Comparison of ENCODE assay signal across 8 mouse cellular contexts in the genomic region with DNA sequence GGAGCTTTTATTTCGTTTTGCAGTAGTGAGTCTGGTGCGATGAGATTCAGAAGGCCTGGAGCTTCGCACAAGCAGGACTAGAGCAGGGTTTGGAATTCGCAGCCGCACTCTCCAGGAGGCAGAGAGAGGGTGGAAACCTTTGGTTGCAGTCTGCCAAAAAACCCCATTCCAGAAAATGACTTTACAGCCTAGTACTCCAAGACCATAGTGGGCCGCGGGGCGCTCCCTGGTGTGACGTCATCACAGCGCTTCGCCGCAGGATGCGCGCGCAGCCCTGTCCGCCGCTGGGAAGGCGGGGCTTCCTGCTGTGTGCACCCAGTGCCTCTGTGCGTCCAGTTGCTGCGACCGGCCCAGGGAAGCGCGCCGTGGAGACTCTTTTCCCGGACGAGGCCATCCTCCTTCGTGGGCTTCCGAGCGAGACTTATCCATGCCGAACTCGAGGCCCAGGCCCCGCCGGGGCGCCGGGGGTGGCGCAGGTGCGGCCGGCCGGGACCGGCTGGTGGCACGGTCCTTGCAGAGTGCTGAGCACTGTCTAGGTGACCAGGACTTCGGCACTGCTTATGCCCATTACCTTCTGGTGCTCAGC. TPM values are rescaled to one million over a fixed set of nuclear protein-coding genes. Genes with fewer than 3 reads are reported as not detected.
A peak's percentile ranks its signal among the peaks of the same experiment; 100 is the strongest.
DNase-seq lines count a peak whose midpoint lies in the region; ATAC-seq and TF ChIP-seq lines count a peak whose summit lies in the region.

A gene (plus strand): TSS at position 277 of the 586 bp plus-strand sequence.

- H3K4me1 ChIP-seq in ES-Bruce4 (ENCODE audit: control insufficient read depth, insufficient read depth, low read length), result no peaks in the 10 kb centered on the region
- no peaks in the 10 kb centered on the region for H3K4me1 ChIP-seq in forebrain, embryonic 14.5 days (ENCODE audit: control insufficient read depth, insufficient read depth, low read length)
- H3K4me1 ChIP-seq in neural tube, embryonic 15.5 days, result peaks cover 14% of the 10 kb centered on the region

- H3K27me3 ChIP-seq in ES-Bruce4 (ENCODE audit: control insufficient read depth, insufficient read depth, low read length, poor library complexity, severe bottlenecking), result no peaks in the 10 kb centered on the region
- H3K27me3 ChIP-seq in forebrain, embryonic 14.5 days (replicated peaks; ENCODE audit: control insufficient read depth, insufficient read depth, low read length), result no peaks in the 10 kb centered on the region
- H3K27me3 ChIP-seq in neural tube, embryonic 15.5 days (replicated peaks), result no peaks in the 10 kb centered on the region

- WGBS in forebrain, embryonic 14.5 days, result 3% methylated on average over 42 of the region's 42 CpGs
- WGBS in neural tube, embryonic 15.5 days, result 3% methylated on average over 42 of the region's 42 CpGs

- peak; percentile 53 for TF ChIP-seq POLR2A in ES-Bruce4 (IDR thresholded peaks at IDR 0.05; ENCODE audit: insufficient read depth, low read length)

- peak; percentile 93 for DNase-seq in forebrain, embryonic 14.5 days (ENCODE audit: low spot score)
- DNase-seq in heart, postnatal 14 days, result peak; percentile 95 to 98
- peak; percentile 93 for DNase-seq in layer of hippocampus, adult 11-12 months (ENCODE audit: low spot score)
- peak; percentile 91 to 94 for DNase-seq in lung, adult 18-20 months
- peak; percentile 92 for DNase-seq in testis, postnatal 14 days (ENCODE audit: low spot score)

- H3K9me3 ChIP-seq in ES-Bruce4 (replicated peaks; ENCODE audit: control insufficient read depth, insufficient read depth, low read length, poor library complexity, severe bottlenecking), result no peaks in the 10 kb centered on the region
- H3K9me3 ChIP-seq in forebrain, embryonic 14.5 days (replicated peaks; ENCODE audit: control insufficient read depth, low read length), result no peaks in the 10 kb centered on the region
- no peaks in the 10 kb centered on the region for H3K9me3 ChIP-seq in neural tube, embryonic 15.5 days (replicated peaks)

- no peak for TF ChIP-seq CTCF in ES-Bruce4 (IDR thresholded peaks at IDR 0.05; ENCODE audit: low read depth, low read length)

- peak within 1 kb of the TSS; percentile 65 for H3K4me2 ChIP-seq in forebrain, embryonic 14.5 days (ENCODE audit: low read length)
- H3K4me2 ChIP-seq in neural tube, embryonic 15.5 days, result peak within 1 kb of the TSS; percentile 64

- intact Hi-C loops in heart, postnatal 14 days (cut with DNase I), result no loop called here

- no peak within 1 kb of the TSS for H3K27ac ChIP-seq in ES-Bruce4 (ENCODE audit: insufficient read depth, low read length)
- peak within 1 kb of the TSS; percentile 61 for H3K27ac ChIP-seq in forebrain, embryonic 14.5 days (ENCODE audit: low read depth, low read length)
- H3K27ac ChIP-seq in neural tube, embryonic 15.5 days (replicated peaks), result peak within 1 kb of the TSS; percentile 85

- TF ChIP-seq EP300 in ES-Bruce4 (IDR thresholded peaks at IDR 0.05; ENCODE audit: insufficient read depth, low read depth, low read length), result no peak

- peak within 1 kb of the TSS; percentile 99 for H3K4me3 ChIP-seq in ES-Bruce4 (ENCODE audit: low read depth, low read length)
- peak within 1 kb of the TSS; percentile 87 for H3K4me3 ChIP-seq in forebrain, embryonic 14.5 days (ENCODE audit: low read depth, low read length)
- H3K4me3 ChIP-seq in neural tube, embryonic 15.5 days (replicated peaks), result peak within 1 kb of the TSS; percentile 59

- ATAC-seq in cerebellum, adult (ENCODE audit: insufficient number of reproducible peaks, low FRiP score, low TSS enrichment), result peak; percentile 86
- ATAC-seq in forebrain, embryonic 14.5 days, result peak; percentile 96
- peak; percentile 98 for ATAC-seq in neural tube, embryonic 15.5 days (ENCODE audit: low FRiP score)

- H3K9ac ChIP-seq in ES-Bruce4 (ENCODE audit: low read depth, poor library complexity, severe bottlenecking), result peak within 1 kb of the TSS; percentile 70
- H3K9ac ChIP-seq in forebrain, embryonic 14.5 days (ENCODE audit: low read length), result peak within 1 kb of the TSS; percentile 92
- peak within 1 kb of the TSS; percentile 73 for H3K9ac ChIP-seq in neural tube, embryonic 15.5 days (replicated peaks)

- H3K36me3 ChIP-seq in ES-Bruce4 (ENCODE audit: control insufficient read depth, insufficient read depth, low read length, poor library complexity, severe bottlenecking), result peaks cover 24% of the 10 kb centered on the region
- H3K36me3 ChIP-seq in forebrain, embryonic 14.5 days (ENCODE audit: control insufficient read depth, insufficient read depth, low read length), result peaks cover 19% of the 10 kb centered on the region
- H3K36me3 ChIP-seq in neural tube, embryonic 15.5 days, result peaks cover 26% of the 10 kb centered on the region

RNA-seq across cellular contexts. Expression of the gene that starts here (rescaled TPM):
- 21.3 and 21.5 TPM in 2 replicates for polyA plus RNA-seq in ES-Bruce4 (2011; ENCODE audit: insufficient read depth, insufficient read length, low read depth, missing spikeins)
- 22.7 and 24.1 TPM in 2 replicates for polyA plus RNA-seq in forebrain, embryonic 14.5 days (2014; fragmentation: Nextera tagmentation; extraction: Ambion mirVana)
- 10 to 100 TPM; 14.8 to 15.9 TPM for total RNA-seq in heart, postnatal 14 days (2021)
- polyA plus RNA-seq in neural tube, embryonic 15.5 days (2015; fragmentation: Nextera tagmentation; extraction: Ambion mirVana), result 26.5 and 27.3 TPM in 2 replicates
